Mouse (Mus musculus): ENCODE results near the gene Ankrd39.

DNA sequence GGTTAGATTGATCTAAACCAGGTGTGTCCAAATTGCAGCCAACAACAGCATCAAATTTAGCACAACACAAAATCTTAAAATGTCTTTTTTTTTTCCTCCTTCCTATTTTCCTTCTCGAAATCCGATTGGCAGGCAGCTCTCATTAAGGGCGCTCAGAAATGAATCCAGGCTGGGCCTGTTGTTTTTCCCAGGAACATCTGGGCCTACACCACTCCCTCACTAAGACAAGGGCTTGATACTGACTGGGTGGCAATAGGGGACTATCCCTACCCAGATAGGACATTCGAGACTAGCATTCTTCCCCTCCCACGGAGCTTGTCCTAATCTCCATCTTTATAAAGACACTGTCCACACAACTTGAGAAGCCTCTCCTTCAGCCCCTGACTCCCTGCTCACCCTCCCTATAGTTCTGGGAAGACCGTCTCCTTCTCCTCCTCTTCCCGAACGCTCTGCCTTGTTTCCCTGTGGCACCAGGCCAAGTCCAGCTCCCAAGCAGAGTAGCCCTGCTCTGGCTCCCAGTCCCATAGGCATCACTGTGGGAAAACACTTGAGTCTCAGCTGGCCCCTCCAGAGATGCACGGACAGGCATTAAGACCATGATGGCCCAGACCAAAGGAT, 845 bp upstream of the Ankrd39 start:
- TF ChIP-seq CTCF (conservative IDR thresholded peaks at IDR 0.05; ENCODE audit: low read length) (no peak), POU5F1 (IDR thresholded peaks at IDR 0.05; ENCODE audit: borderline replicate concordance, low read length) (no peak)
